Mouse (Mus musculus) kidney, adult 2 months (tissue): Measurements from ENCODE around the gene Ubl3. TPM values are rescaled to one million over a fixed set of nuclear protein-coding genes. Genes with fewer than 3 reads are reported as not detected.

Experiments used
- DNase-seq: peaks from one replicate; pipeline ENCODE4 v3.0.0; 2021
- H3K27ac ChIP-seq: fragments of 200-500 bp; 2 replicates; pipeline ENCODE4 v1.5.1; 2012; ENCODE audit warnings: low read depth, low read length, control low read depth, inconsistent platforms; ENCODE audit not compliant: insufficient read depth
- H3K27me3 ChIP-seq: fragments of 200-500 bp; replicated peaks from 2 replicates; pipeline ENCODE4 v1.6.1; 2012; ENCODE audit warnings: mild to moderate bottlenecking, moderate library complexity, low read length, inconsistent platforms; ENCODE audit not compliant: control insufficient read depth, insufficient read depth
- H3K36me3 ChIP-seq: fragments of 200-500 bp; 2 replicates; pipeline ENCODE4 v1.6.1; 2012; ENCODE audit warnings: mild to moderate bottlenecking, moderate library complexity, low read length, inconsistent platforms; ENCODE audit not compliant: control insufficient read depth, insufficient read depth
- H3K4me1 ChIP-seq: fragments of 200-500 bp; 2 replicates; pipeline ENCODE4 v1.6.1; 2011; ENCODE audit warnings: low read length; ENCODE audit not compliant: control insufficient read depth, insufficient read depth
- H3K4me3 ChIP-seq: fragments of 200-500 bp; 2 replicates; pipeline ENCODE4 v1.5.1; 2011; ENCODE audit warnings: mild to moderate bottlenecking, low read depth, low read length, control low read depth; ENCODE audit not compliant: insufficient read depth
- CTCF ChIP-seq: fragments of 200-500 bp; conservative IDR thresholded peaks from 2 replicates; pipeline ENCODE4 v1.5.1; 2011; ENCODE audit warnings: low read depth, mild to moderate bottlenecking, control low read depth, low read length, moderate library complexity, mixed read lengths; ENCODE audit not compliant: insufficient read depth, insufficient read length
- POLR2A ChIP-seq: fragments of 200-500 bp; IDR thresholded peaks from one replicate; pipeline ENCODE4 v1.6.1; 2011; ENCODE audit warnings: low read depth, low read length, control low read depth
- WGBS: fragments of 180-500 bp; shearing (Covaris S2); methylation state at CpG from one replicate; pipeline ENCODE4 v1.1.7; 2018; 5-methylcytosine and 5-hydroxymethylcytosine counted together
- polyA plus RNA-seq: library from polyadenylated mRNA; depleted of rRNA; stranded (reverse); fragments of >200 nt; gene quantifications from 2 replicates; pipeline ENCODE4 v1.2.3, GENCODE M21; 2012

Gene Ubl3
- polyA plus RNA-seq, 1 experiment: 71.3 TPM

DNA sequence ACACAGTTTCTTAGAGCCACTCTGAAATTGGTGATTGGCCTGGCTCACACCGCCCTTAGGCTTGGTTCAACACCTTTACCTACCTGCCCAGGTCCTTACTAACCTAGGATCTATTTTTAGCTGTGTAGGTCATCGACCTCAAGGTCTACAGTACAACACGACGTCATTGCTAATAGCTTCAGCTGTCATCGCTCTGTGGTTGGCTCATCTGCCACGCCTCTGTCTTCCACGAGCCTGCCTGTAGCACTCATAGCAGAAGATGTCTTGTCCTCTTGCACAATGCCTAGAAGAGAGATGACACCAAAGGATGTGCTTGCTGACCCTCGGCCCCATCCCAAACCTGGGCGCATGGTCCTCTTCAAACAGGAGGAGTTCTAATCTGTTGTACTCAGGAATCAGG, 24.7 kb upstream of the Ubl3 start:
- no peak overlapping the region for H3K27ac ChIP-seq
- H3K36me3 ChIP-seq: no peaks in the 10 kb centered on the region
- no peaks in the 10 kb centered on the region for H3K4me1 ChIP-seq
- 82% methylated on average over 9 of the region's 9 CpGs for WGBS
- no peak for DNase-seq
- H3K27me3 ChIP-seq: no peaks in the 10 kb centered on the region
- TF ChIP-seq CTCF (no peak), POLR2A (no peak)
- no peak overlapping the region for H3K4me3 ChIP-seq

DNA sequence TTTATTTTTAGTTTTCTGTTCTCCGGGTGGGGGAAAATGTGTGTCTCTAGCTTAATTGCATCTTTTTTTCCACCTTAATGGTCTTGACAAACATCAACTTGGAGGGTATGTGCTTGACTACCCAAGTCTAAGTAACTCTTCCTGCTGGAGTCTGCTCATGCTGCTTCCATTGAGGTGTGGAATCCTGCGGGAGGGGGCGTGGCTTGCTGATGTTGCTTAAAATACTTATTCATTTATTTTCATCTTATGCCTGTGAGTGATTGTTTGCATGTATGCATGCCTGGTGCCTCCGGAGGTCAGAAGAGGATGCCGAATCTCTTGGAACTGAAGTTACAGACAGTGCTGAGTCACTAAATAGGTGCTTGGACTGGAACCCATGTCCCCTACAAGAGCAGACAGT, 22.6 kb upstream of the Ubl3 start:
- Histone ChIP-seq H3K27ac (no peak overlapping the region), H3K4me1 (no peaks in the 10 kb centered on the region), H3K4me3 (no peak overlapping the region), H3K36me3 (no peaks in the 10 kb centered on the region), H3K27me3 (no peaks in the 10 kb centered on the region)
- no peak for DNase-seq
- WGBS: 40% methylated on average over 5 of the region's 5 CpGs
- TF ChIP-seq POLR2A: no peak

DNA sequence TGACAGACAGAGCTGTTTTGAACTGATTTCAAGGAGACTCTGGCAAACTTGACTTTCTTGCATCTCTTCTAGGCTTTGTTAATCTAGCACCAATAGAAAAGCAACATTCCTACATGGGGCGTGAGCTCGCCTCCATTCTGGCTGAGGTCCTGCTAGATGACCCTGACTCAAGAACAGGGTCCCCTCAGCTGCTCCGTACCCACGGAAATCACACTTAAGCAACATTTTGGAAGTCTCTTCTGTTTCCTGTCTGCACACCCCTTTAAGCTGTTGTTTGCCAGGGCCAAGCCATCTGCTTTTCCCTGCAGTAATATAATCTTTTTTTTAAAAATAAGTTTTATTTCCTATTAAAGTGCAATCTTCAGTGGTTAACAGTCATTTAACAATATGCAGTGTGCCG, 20.1 kb upstream of the Ubl3 start:
- 80% methylated on average over 5 of the region's 5 CpGs for WGBS
- Histone ChIP-seq H3K4me1 (no peaks in the 10 kb centered on the region), H3K4me3 (no peak overlapping the region), H3K27me3 (no peaks in the 10 kb centered on the region), H3K36me3 (no peaks in the 10 kb centered on the region), H3K27ac (no peak overlapping the region)
- DNase-seq: no peak
- no peak for TF ChIP-seq CTCF
- TF ChIP-seq POLR2A: no peak

DNA sequence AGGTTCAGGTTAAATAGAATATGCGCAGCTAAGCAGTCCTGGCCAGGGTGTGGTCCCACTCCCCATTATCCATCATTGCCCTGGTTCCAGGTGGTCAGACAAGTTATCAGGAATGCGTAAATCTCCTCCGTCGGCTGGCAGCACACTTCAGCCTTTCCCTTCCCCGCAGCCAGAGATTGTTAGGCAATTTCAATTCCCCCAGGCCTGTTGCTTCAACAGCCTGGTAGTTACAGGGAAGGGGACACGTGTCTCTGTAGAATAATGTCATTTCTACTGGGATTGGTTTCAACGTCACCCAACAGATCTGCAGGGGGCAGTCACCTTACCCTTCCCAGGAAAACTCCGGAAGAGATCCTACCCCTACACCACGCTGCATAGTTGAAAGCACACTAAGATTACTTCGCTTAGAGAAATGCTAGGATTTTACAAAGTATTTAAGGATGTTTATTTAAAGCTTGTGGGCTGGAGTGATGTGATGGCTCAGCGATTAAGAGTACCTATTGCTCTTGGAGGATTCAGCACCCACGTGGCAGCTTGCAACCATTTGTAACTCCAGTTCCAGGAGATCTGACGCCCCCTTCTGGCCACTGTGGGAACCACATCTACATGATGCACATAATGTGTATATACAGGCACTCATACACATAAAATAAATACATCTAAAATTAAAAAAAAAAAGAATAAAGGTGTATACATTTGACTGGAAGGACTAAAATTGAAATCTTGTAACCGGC, 18.1 kb upstream of the Ubl3 start:
- 76% methylated on average over 14 of the region's 14 CpGs for WGBS
- no peak for DNase-seq
- Histone ChIP-seq H3K36me3 (no peaks in the 10 kb centered on the region), H3K4me3 (no peak overlapping the region), H3K27ac (no peak overlapping the region), H3K4me1 (no peaks in the 10 kb centered on the region), H3K27me3 (no peaks in the 10 kb centered on the region)
- no peak for TF ChIP-seq POLR2A
- TF ChIP-seq CTCF: 0 out of 2 replicates have a peak, but pooled peaks have one; percentile 15

DNA sequence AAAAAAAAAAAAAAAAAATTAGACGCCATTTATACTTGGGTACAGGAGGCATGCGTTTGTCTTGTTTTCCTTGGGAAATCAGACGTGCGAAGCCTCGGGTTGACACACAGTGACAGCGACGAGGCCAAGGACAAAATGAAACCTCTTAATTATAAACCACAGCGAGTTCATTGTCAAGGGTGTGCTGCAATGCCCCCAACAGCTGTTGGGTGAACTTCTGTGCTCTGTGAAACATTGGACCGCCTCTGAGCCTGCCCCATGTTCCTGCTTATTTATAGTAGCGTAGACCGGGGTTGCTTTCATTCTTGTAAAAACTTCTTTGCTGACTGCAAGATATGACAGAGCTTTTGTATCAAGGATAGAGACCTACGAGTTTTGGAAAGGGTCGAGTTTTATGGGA, 16.9 kb upstream of the Ubl3 start:
- no peak overlapping the region for H3K27ac ChIP-seq
- 41% methylated on average over 13 of the region's 13 CpGs for WGBS
- peak; percentile 74 for DNase-seq
- H3K4me3 ChIP-seq: no peak overlapping the region
- H3K27me3 ChIP-seq: no peaks in the 10 kb centered on the region
- H3K36me3 ChIP-seq: no peaks in the 10 kb centered on the region
- H3K4me1 ChIP-seq: no peaks in the 10 kb centered on the region
- TF ChIP-seq POLR2A (no peak), CTCF (no peak)

DNA sequence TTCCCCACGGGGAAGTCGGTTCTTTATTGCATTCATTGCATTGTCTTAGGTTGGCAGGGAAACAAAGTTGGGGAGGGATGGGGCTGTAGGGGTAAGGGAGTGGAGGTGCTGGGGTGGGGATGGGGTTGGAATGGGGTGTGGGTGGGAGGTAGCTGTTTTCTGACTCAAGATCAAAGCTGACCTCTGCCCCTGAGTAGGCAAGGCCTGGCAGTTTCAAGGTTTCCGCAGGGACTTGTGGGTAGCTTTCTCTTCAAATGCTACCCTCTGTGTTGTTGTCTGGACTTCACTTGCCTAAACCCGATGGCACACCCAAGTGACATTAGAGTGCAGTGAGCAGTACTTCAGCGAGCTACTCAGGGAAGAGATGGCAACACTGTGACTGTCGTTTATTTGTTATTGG, 13.0 kb upstream of the Ubl3 start:
- H3K4me1 ChIP-seq: no peaks in the 10 kb centered on the region
- no peak overlapping the region for H3K27ac ChIP-seq
- no peaks in the 10 kb centered on the region for H3K36me3 ChIP-seq
- DNase-seq: no peak
- H3K27me3 ChIP-seq: no peaks in the 10 kb centered on the region
- no peak overlapping the region for H3K4me3 ChIP-seq
- no peak for TF ChIP-seq CTCF
- 59% methylated on average over 6 of the region's 6 CpGs for WGBS

DNA sequence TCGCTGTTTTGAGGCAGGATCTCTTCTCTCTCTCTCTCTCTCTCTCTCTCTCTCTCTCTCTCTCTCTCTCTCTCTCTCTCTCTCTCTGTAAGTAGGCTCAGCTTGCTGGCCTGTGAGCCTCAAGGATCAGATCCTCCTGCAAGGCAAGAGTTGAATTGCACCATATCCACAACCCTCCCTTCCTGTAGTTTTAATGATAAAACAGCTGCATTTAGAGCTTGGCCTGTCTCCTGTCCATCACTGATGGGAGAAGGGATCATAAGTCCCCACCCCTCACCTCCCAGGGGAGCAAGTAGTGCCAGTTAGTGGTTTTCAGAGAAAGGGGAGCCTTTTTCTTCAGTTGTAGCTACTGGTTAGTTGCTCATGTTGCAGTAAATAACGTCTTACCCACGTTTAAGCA, 11.5 kb upstream of the Ubl3 start:
- 84% methylated on average over 3 of the region's 3 CpGs for WGBS
- no peak overlapping the region for H3K4me3 ChIP-seq
- no peak for DNase-seq
- no peaks in the 10 kb centered on the region for H3K4me1 ChIP-seq
- no peaks in the 10 kb centered on the region for H3K27me3 ChIP-seq
- H3K36me3 ChIP-seq: no peaks in the 10 kb centered on the region
- TF ChIP-seq CTCF (no peak), POLR2A (no peak)
- H3K27ac ChIP-seq: no peak overlapping the region
